Mouse (Mus musculus): ENCODE measurements around the gene Itch.
A peak's percentile ranks its signal among the peaks of the same experiment; 100 is the strongest.

DNA sequence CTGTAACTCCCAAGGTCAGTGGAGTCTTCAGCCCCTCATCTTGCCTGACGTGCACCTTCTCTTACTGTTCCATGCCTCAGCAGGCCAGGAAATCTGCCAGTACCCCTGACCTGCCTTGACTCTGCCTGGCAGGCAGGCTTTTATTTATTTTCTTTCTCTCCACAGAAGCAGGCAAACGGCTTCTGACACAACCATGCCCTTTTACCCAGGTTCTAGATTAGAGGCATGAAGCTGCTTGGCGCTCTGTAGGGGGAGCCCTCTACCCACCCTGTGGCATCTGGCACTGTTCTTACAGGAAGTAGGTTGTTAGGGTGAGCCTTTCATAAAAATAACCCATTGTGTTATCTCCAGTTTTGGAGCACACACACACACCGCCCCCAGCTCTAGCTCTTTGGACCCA lies 107.6 kb downstream of the Itch start:
- TF ChIP-seq CTCF (IDR thresholded peaks at IDR 0.05; ENCODE audit: low read depth, low read length): 0 out of 2 replicates have a peak, but pooled peaks have one; percentile 26
- no peak for TF ChIP-seq POLR2A (IDR thresholded peaks at IDR 0.05; ENCODE audit: borderline replicate concordance, low read depth, low read length)
